ENCODE assay signal across 8 mouse cellular contexts in the genomic region with DNA sequence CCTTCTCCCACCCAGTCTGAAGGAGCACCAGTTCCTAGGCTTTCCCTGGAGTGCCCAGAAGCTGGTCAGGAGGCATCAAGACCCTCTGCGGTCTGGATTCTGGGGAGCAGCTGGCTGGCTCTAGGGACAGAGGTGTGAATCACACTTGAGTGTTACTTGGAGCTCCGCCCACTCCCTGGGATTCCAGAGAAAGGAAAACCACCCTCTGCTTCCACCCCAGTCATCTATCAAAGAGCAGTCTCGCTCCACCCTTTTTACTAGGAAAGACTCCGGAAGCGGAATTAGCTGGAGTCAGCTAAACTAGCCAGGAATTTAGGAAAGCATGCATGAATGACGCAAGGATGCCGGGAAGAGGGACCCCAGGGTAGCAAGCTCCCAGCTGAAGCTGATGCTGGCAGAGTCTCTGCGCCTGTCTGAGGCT. TPM values are rescaled to one million over a fixed set of nuclear protein-coding genes. Genes with fewer than 3 reads are reported as not detected.
DNase-seq lines count a peak whose midpoint lies in the region; ATAC-seq lines count a peak whose summit lies in the region.

No protein-coding gene starts in this region.

- H3K4me1 ChIP-seq in midbrain, embryonic 11.5 days (ENCODE audit: control insufficient read depth, insufficient read depth, low read length) = no peaks in the 10 kb centered on the region
- H3K4me1 ChIP-seq in midbrain, embryonic 10.5 days = peaks cover 8% of the 10 kb centered on the region

- no peaks in the 10 kb centered on the region for H3K9me3 ChIP-seq in midbrain, embryonic 11.5 days (ENCODE audit: control insufficient read depth, low read length)
- H3K9me3 ChIP-seq in midbrain, embryonic 10.5 days (replicated peaks) = no peaks in the 10 kb centered on the region

- no peak overlapping the region for H3K4me3 ChIP-seq in midbrain, embryonic 11.5 days (ENCODE audit: low read depth, low read length)
- H3K4me3 ChIP-seq in midbrain, embryonic 10.5 days = no peak overlapping the region

- no peaks in the 10 kb centered on the region for H3K27me3 ChIP-seq in midbrain, embryonic 11.5 days (ENCODE audit: control insufficient read depth, insufficient read depth, low read length)
- no peaks in the 10 kb centered on the region for H3K27me3 ChIP-seq in midbrain, embryonic 10.5 days (ENCODE audit: low read depth, poor library complexity, severe bottlenecking)

- WGBS in midbrain, embryonic 11.5 days = 33% methylated on average over 8 of the region's 8 CpGs
- 36% methylated on average over 8 of the region's 8 CpGs for WGBS in midbrain, embryonic 10.5 days

- intact Hi-C loops in gastrocnemius, postnatal 14 days (cut with DNase I; ENCODE audit: low total_unique reads) = no loop called here

- H3K27ac ChIP-seq in midbrain, embryonic 11.5 days (ENCODE audit: low read depth, low read length) = no peak overlapping the region
- H3K27ac ChIP-seq in midbrain, embryonic 10.5 days (replicated peaks) = no peak overlapping the region

- H3K4me2 ChIP-seq in midbrain, embryonic 11.5 days = no peak overlapping the region

- no peak overlapping the region for H3K9ac ChIP-seq in midbrain, embryonic 11.5 days (ENCODE audit: low read length)

- ATAC-seq in midbrain, embryonic 11.5 days (ENCODE audit: low FRiP score) = no peak

- DNase-seq in midbrain, embryonic 11.5 days (ENCODE audit: low spot score, missing footprints) = peak; percentile 83
- DNase-seq in midbrain, embryonic 10.5 days (ENCODE audit: low spot score) = no peak
- peak; percentile 30 for DNase-seq in gastrocnemius, postnatal 14 days
- DNase-seq in kidney, adult 8-10 months = peak; percentile 52 to 62
- peak; percentile 32 for DNase-seq in lung, postnatal 25 days (ENCODE audit: low spot score)
- no peak for DNase-seq in cerebellum, adult 11 months
- no peak for DNase-seq in layer of hippocampus, postnatal 10 days (ENCODE audit: low spot score in 2 of 2)
- DNase-seq in layer of hippocampus, adult 11-12 months (ENCODE audit: low spot score) = no peak

- H3K36me3 ChIP-seq in midbrain, embryonic 11.5 days (ENCODE audit: control insufficient read depth, insufficient read depth, low read length) = no peaks in the 10 kb centered on the region
- no peaks in the 10 kb centered on the region for H3K36me3 ChIP-seq in midbrain, embryonic 10.5 days

RNA-seq across cellular contexts. Expression of gene Loxl4, which starts 18.9 kb away (rescaled TPM):
- 0.12 and 0.25 TPM in 2 replicates for polyA plus RNA-seq in midbrain, embryonic 11.5 days (2014; fragmentation: Nextera tagmentation; extraction: Ambion mirVana)
- 0.19 and 0.25 TPM in 2 replicates for polyA plus RNA-seq in midbrain, embryonic 10.5 days (2016; fragmentation: Nextera tagmentation; extraction: Ambion mirVana)
- total RNA-seq in gastrocnemius, postnatal 14 days (2021) = 1 to 10 TPM; 2.5 to 3.1 TPM
- under 1 TPM; 0.18 to 0.22 TPM for total RNA-seq in layer of hippocampus, postnatal 10 days (2021)

Comparison
In these comparisons a context has a peak if more than half of its experiments do, and no peak if none do; other contexts are left out.
1. DNase-seq: peak in midbrain, embryonic 11.5 days (single experiment), gastrocnemius, postnatal 14 days (single experiment), kidney, adult 8-10 months (2 of 2) and lung, postnatal 25 days (single experiment); none in midbrain, embryonic 10.5 days (single experiment), cerebellum, adult 11 months (single experiment), layer of hippocampus, postnatal 10 days (0 of 2) and layer of hippocampus, adult 11-12 months (single experiment).